Mouse (Mus musculus) MEL (cell line): Measurements from ENCODE around the gene Crcp.

Source experiments
- CHD1 ChIP-seq: IDR thresholded peaks from 2 replicates; pipeline ENCODE4 v1.6.1; 2012; ENCODE audit warnings: low read depth, mild to moderate bottlenecking, inconsistent platforms, low read length, improper control_type of control experiment
- CTCF ChIP-seq, 3 experiments: IDR thresholded peaks in 2 of 3; conservative IDR thresholded peaks in 1 of 3; 2 replicates each; pipeline ENCODE4 v1.5.1; 2011 to 2012; ENCODE audit warnings: low read length in 3 of 3, low read depth in 2 of 3, mild to moderate bottlenecking in 2 of 3, improper control_type of control experiment in 1 of 3, inconsistent platforms in 1 of 3, mixed read lengths in 1 of 3, moderate library complexity in 1 of 3; ENCODE audit not compliant: control insufficient read depth in 1 of 3, insufficient read depth in 1 of 3, poor library complexity in 1 of 3, severe bottlenecking in 1 of 3
- EP300 ChIP-seq, 2 experiments: IDR thresholded peaks; 2 replicates each; pipeline ENCODE4 v1.6.1; 2011; ENCODE audit warnings: improper control_type of control experiment in 2 of 2, low read length in 2 of 2, low read depth in 1 of 2, mild to moderate bottlenecking in 1 of 2

DNA sequence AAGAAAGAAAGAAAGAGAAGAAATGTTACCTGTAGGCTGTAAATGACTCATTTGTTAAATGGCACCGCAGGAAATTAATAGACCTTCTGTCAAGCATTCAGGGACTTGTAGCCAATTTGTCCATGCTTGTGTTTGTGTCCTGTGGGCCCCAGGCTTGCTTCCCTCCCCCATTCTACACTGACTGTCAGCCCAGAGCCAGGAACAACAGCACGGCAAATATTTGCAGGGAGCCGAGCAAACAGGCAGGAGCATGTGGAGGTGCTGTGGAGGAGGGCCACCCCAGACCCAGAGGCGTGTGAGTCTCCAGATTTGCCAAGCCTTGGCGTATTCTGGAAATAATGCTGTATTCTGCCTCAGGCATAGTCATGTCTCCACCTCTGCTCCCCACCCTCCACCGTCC, 45.4 kb downstream of the Crcp start:
- no peak for TF ChIP-seq CTCF (IDR thresholded peaks at IDR 0.05 in 2 of 3, conservative IDR thresholded peaks at IDR 0.05 in 1 of 3; ENCODE audit: control insufficient read depth in 1 of 3, insufficient read depth in 1 of 3, low read depth in 2 of 3, low read length in 3 of 3, poor library complexity in 1 of 3, severe bottlenecking in 1 of 3)
- TF ChIP-seq CHD1: no peak
- TF ChIP-seq EP300 (IDR thresholded peaks at IDR 0.05; ENCODE audit: low read depth in 1 of 2, low read length in 2 of 2): no peak
